Mouse (Mus musculus): ENCODE data around the gene Spag16.

Spag16 gene

GRCm38 (mm10) chr1:70082208-70082878 lies 255.6 kb downstream of the Spag16 start:
- no peak for DNase-seq (ENCODE audit: low spot score)

DNA sequence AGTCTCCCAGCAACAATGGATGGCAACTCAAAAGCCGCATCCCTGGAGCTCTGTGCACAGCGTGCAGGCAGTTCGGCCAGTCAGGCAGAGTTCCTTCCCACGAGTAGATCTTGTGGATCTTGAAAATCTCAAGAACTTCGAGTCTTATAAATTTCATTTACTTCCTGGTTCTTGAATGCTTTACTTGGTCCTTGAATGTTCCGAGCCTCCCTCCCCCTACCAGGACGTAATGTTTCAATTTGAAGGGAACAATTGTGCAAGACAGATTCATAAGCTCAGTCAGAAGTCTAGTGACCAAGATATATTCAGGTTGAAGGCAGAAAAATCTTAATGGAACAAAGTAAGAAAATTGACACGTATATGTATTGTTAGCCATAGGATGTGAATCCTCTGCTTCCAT lies 277.9 kb downstream of the Spag16 start:
- no peak for DNase-seq (ENCODE audit: low spot score)

GRCm38 (mm10) chr1:70116212-70116982 lies 289.6 kb downstream of the Spag16 start:
- DNase-seq (ENCODE audit: low spot score): no peak

GRCm38 (mm10) chr1:70128035-70128434 lies 301.3 kb downstream of the Spag16 start:
- no peak for DNase-seq (ENCODE audit: low spot score)

- no peak for DNase-seq (ENCODE audit: low spot score)
Observed at GRCm38 (mm10) chr1:70135547-70135946, 308.8 kb downstream of the Spag16 start.

GRCm38 (mm10) chr1:70165343-70166158 lies 338.8 kb downstream of the Spag16 start:
- no peak for DNase-seq (ENCODE audit: low spot score)

DNA sequence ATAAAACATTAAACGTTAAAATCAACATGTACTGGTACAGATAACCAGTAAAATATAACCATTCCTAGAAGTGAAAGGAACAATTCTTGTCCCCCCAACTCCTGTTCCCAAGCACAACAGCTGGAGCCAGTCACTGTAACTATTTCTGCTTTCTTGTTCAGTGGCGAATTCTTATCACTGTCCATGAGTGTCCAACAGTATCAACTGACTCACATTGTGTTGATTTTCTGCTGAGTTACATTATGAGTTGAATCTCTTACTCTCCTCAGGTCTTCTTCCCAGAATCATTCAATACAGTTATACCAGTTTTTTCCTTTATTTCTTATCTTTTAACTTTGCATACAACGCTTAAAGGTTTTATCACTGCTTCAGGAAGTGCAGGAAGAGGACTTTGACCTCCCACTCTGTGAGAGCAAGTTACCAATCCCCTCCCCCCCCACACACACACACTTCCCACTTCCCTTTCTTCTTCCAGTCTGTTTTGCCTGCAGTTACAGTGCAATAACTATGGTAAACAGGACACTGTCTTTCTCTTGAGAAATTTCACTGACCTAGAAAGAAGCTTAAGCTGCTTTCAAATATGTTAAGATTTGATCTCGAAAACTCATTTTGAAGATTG lies 353.5 kb downstream of the Spag16 start:
- no peak for DNase-seq (ENCODE audit: low spot score)

- no peak for DNase-seq (ENCODE audit: low spot score)
Observed at GRCm38 (mm10) chr1:70264815-70265214, 438.0 kb downstream of the Spag16 start.

DNA sequence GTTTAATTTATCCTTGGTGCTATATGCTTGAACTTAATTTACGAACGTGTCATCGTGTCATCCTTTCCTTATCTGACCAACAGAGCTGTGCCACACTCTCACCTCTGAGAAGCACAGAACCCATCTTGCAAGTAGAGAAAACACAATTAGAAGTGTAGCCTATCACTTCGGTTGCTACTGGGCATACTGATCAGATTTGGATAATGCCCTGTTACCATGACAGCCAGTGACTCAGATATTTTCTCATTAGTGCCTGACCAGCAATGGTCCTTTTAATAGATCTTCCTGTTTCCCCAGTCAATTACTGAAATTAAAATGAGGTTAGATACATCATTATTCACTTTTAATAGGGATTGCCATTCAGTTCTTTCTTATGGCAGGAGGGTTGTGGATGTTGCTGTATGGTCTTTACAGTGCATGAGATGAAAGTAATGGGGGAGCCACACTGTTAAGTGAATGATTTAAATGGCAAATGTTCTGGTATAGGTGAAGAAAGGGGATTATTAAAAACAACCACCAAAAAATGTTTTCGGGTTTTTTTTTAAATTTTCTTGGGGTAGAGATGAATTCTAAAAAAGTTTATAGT lies 439.2 kb downstream of the Spag16 start:
- no peak for DNase-seq (ENCODE audit: low spot score)

DNA sequence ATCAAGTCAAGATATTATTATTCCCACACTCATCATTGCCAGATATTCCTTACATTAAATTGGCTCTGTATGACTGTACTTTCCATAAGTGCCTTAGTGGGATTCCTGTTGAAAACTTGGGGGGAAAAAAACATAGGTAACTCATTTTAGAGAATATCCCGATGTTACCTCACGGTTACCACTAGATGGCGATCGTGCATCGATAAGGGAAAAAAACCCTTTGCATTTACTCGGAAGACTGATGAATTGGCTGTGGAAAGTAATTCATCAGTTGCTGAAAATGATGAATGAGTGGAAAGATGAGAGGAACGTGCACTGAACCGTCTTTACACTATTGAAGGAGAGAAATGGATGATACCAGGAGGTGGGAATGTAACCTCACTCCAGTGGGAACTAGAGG lies 443.4 kb downstream of the Spag16 start:
- DNase-seq (ENCODE audit: low spot score): no peak

GRCm38 (mm10) chr1:70272753-70273152 lies 446.0 kb downstream of the Spag16 start:
- no peak for DNase-seq (ENCODE audit: low spot score)

- no peak for DNase-seq (ENCODE audit: low spot score)
Observed at GRCm38 (mm10) chr1:70279296-70279695, 452.5 kb downstream of the Spag16 start.

GRCm38 (mm10) chr1:70283388-70283787 lies 456.6 kb downstream of the Spag16 start:
- no peak for DNase-seq (ENCODE audit: low spot score)

DNA sequence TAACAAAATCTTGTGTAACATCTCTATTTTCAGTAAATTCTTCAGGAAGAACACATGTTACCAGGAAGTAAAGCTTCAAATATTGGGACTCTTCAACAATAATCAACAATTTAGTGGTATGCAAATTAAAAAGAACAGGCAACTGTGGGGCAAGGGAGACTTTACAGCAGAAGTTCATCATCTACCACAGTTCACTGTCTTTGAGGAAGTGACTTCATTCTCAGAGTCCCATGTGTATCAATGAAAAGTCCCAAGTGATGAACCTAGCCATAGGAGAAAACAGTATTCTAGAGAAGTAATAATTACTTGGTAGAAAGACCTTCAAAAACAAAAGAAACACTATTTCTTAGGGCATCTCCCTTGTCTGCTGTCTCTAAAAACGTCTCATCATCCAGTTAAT lies 457.4 kb downstream of the Spag16 start:
- DNase-seq (ENCODE audit: low spot score): no peak

GRCm38 (mm10) chr1:70316128-70316765 lies 489.5 kb downstream of the Spag16 start:
- no peak for DNase-seq (ENCODE audit: low spot score)

GRCm38 (mm10) chr1:70320951-70321350 lies 494.2 kb downstream of the Spag16 start:
- no peak for DNase-seq (ENCODE audit: low spot score)

DNA sequence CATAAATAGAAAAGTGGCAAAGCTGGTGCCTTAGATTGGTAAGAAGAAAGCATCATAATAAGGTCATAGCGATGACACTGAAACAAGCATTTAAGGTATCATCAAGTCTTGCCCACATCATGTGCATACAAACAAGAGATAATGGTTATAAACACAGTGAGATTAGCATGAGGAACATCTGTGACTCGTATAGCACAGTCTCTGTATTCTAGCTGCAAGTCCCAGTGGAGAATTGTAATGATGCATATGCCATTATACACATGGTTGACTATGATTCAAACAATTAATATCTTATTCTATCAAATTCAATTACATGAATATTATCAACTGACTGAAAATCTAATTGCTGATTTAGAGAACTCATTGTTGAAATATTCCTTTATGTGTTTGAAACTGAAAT lies 519.4 kb downstream of the Spag16 start:
- no peak for DNase-seq (ENCODE audit: low spot score)

DNA sequence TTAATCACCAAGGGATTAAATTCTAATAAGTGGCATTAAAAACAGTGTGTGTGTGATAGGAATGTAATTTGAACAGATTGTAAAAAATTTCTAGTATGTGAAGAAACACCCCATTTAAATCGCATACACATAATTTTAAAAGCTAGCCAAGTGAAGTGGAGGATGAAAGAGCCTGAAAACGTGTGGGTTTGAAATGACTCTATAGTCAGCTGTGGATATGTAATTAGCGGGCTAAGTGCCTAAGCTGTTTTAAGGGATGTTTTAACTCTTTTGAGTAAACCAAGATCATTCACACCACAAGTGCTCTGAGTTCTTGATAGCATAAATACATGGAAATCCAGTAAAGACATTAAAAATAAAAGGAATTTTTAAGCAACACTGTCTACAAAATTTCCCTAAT lies 524.6 kb downstream of the Spag16 start:
- no peak for DNase-seq (ENCODE audit: low spot score)

GRCm38 (mm10) chr1:70354014-70354413 lies 527.2 kb downstream of the Spag16 start:
- no peak for DNase-seq (ENCODE audit: low spot score)

DNA sequence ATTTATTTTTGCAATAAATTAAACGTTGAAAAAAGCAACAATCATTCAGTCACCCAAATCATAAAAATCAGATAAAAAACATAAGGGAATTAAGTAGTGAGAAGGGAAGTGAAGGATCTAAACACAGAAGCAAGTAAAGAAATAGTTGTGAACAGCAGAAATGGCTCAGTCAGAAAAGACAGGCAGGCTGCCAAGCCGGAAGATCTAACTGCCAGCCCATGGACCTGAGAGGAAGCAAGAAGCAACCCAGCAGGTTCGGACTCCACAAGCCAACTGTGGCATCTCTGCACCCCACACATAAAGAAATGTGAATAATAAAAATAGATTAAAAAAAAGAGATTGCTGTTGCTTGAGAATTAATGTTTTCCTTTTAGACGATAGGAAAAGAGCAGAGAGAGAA lies 545.0 kb downstream of the Spag16 start:
- DNase-seq (ENCODE audit: low spot score): peak; percentile 2

- DNase-seq (ENCODE audit: low spot score): no peak
Observed at GRCm38 (mm10) chr1:70380096-70380495, 553.3 kb downstream of the Spag16 start.
